Mouse (Mus musculus): ENCODE data around the gene Gm13889.

- TF ChIP-seq POLR2A (IDR thresholded peaks at IDR 0.05; ENCODE audit: low read depth, low read length), result no peak
- TF ChIP-seq CTCF (IDR thresholded peaks at IDR 0.05; ENCODE audit: extremely low read depth, insufficient read depth, insufficient read length, insufficient replicate concordance), result no peak
Observed at GRCm38 (mm10) chr2:93938534-93938933, 18.5 kb downstream of the Gm13889 start.

All from spleen, adult 2 months (tissue).